Mouse (Mus musculus): Measurements from ENCODE around the gene Ncln.

Ncln gene

DNA sequence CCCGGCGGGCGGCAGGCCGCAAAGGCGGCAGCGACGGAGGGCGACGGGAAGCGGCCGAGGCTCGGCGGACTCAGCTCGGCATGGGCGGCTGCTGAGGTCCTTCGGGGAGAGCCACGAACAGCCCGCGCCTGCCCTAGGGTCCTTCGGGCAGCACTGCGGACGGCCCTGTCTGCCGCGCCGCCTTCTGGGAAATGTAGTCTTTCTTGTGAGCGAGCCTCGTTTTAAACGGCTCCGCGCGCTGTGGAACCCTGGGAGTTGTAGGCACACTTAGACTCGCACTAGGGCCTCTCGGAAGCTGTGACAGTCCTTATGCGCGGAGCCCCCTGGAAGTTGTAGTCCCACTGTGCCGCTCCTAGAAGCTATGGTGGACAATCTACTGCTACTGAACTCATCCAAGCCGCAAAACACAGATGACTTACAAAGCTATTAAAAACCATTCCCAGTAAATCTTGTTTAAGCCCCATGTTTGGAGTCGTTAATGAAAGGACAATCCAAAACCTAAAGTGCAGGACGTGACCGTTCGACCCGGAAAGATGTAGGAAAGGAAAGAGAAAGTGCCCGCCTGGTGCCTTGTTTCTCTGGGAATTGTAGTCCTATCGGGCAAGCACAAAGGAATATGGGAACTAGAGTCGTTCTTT lies at the start of gene Ncln:
Ncln (minus strand) TSS at position 129 of the 638 bp plus-strand sequence.
- in situ Hi-C loops (cut with MboI, MseI) = no loop called here

DNA sequence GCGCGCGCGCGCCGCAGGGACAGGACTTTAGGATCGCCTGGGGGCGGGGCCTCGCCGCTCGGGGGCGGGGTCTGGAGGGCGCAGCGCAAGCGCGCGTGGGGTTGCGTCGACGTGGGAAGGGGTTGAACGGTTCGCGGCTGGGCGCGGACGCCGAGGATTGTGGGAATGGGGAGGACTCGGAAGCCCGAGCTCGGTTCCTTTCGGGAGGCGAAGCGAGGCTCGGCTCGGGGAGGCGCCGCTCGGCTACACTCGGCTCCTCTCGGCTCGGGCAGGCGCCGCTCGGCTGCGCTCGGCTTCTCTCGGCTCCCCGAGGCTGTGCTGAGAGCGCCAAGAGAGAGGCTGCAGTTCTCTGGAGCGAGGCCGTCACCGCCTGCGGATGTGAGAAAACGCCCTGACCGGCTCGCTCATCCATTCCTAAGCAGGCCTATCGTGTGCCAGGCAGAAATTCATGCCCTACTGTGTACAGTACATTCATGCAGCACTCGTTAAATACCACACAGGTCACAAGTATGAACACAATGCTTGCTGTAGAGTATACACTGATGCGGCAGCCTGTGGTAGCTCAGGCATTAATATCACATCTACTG lies 49.1 kb upstream of the Ncln start, which contains the start of gene Gna11:
Gna11 (minus strand) TSS at position 30 of the 587 bp plus-strand sequence.
- in situ Hi-C loops (cut with MboI, MseI) = loop anchor here in 1 of 2 experiments (5.0 kb wide), 1 partner anchor 253 kb away; the partner anchor contains the start of genes Pip5k1c and Tjp3

DNA sequence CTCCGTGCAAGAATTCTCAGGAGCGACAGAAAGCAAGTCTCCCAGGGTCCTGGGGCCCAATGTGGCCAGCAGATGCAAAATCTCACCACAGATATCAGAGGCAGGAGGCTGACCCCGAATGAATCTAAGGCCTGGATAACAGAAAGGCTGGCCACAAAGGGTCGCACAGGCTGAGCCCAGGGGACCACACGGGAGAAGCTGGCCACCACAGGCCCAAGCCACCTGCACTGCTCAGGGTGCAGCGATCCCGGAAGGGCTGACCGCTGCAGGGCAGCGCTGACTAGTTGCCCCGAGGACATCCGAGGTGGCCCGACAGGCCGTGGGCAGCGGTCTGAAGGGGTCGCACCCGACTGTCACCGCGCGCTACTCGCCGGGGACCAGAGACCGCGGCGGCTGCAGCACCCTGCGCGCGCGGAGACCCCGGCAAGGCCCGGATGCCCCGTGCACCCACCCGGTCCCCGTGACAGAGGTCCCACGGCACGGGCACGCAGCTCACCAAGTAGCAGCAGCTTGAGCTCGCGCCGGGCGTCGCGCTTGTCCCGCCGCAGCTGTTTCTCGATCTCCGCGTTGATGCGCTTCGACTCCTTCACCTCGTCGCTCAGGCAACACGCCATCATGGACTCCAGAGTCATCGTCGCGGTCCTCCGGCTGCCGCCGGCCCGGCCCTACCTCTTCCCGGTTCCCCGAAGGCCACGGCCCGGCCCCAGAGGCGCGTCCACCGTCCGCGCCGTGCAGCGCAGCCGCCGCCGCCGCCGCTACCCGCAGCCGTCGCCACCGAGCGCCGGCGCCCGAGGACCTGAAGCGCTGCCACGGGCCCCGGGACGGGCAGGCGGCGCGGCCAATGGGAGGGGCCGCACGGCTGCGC lies 48.3 kb upstream of the Ncln start:
- in situ Hi-C loops (cut with MboI, MseI) = loop anchor here in 1 of 2 experiments (5.0 kb wide), 1 partner anchor 252 kb away; the partner anchor contains the start of genes Pip5k1c and Tjp3

DNA sequence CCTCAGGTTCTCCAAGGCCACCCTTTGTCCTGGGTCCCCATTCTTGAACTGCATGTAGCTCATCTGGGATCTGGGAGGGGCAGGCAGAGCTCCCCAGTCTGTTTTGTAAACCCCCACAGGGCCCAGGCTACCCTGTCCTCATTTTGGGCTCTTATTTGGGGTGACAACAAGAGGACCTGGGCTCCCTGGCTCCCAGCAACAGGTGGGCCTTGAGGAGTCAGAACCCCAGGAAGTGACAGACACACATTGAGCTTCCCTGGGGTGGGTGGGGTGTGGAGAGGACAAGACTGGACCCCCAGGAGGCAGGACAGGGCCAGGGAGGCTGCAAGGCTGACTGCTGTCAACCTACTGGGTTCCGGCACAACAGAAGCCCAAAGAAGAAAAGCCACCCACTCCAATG lies 47.4 kb upstream of the Ncln start:
- in situ Hi-C loops (cut with MboI, MseI) = no loop called here

DNA sequence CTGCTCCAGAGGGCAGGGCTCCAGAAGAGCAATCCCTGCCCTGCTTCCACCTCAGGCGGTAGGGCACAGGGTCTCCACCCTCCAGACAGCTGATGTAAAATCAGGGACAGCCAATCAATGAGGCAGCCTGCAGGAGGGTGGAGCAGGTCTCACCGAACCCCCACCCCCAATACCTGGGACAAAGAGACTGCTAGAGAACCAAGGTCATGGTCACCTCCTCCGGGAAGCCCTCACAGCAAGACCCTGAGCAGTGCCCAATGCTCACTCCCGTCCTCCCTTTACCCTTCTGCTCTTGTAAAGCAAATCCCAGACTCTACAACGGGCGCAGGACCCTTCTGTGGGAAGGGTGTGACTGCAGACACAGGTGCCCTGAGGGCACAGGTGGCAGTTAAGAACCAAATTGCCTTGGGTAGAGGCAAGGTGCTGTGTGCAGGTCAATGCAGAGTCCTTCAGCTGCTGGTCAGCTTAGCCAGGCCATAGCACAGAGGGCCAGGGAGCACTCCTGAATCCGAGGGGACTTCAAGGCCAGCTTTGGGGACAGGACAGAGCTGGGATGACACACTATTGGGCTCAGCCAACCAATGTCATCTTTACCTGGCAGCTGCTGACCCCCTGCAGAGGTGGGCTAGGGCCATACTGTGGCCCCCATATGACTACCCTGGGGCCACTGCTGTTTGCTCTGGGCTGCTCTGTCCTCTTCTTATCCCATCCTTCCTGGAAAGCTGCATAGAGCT lies 46.7 kb upstream of the Ncln start:
- in situ Hi-C loops (cut with MboI, MseI) = no loop called here

DNA sequence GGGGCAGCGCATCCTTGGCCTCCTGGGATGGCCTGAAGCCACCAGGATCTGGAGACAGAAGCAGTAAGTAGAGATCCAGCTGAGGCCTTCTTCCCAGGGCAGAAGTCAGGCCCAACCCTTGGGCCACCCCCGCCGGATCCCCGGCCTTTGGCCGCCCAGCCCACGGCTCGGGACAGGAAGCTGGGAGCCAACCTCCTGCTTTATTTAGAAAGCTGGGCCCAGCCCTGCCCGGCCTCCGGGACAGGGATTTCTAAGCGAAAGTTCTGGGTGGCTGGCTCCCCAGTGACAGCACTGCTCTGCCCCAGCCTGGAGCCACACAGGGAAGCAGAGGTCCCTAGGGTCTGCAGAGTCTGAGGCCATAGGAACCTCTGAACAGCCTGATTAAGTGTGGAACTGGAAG lies 45.6 kb upstream of the Ncln start:
- in situ Hi-C loops (cut with MboI, MseI) = no loop called here

DNA sequence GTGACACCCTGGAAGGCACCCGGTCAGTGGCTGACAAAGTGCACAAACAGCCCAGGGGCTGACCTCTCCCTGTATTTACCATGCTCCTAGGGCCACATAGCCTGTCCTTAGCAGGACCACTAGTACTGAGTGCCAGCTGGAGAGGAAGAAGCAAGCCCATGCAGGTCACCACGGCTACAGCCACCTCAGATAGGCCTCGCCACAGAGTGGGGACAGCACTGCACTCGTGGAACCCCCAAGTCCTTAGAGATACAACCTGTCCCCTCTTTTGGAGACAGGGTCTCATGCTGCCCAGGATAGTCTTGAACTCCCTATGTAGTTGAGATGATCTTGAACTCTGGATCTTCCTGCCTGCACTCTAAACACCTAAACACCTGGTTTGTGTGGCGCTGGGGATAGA lies 45.2 kb upstream of the Ncln start:
- in situ Hi-C loops (cut with MboI, MseI) = no loop called here

DNA sequence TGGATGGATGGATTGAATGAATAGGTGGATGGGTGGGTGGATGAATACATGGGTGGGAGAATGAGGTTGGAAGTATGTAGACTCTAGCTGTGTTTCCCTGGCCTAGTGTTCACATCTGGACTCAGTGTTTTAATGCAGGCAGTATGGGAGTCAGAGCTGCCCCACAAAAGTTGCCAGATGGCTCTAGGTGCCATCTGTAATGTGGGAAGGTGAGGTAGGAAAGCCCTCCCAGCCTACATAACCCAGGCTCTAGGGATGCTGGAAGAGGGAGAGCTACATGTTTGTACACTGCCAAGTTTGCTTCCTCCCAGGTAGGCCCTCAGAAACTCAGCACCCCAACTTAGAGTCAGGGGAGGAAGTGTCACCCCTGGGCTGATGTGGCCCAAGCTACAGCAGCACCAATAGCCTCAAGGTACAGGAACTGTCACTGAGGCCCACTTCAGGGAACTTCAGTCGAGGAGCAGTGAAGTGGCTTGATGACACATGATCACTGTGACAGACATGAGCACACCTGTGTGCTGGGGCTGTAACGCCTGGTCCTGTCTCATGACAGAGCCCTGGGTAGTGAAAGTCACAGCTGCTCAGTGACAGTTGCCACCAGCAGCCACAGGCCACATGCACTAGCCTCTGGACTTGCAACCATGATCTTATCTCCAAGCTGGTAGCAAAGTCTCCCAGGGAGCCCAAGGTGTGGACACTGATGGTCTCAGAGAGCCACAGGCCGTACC lies 42.3 kb upstream of the Ncln start:
- in situ Hi-C loops (cut with MboI, MseI) = loop anchor here in 1 of 2 experiments (10.0 kb wide), 1 partner anchor 54 kb away; the partner anchor contains the start of gene Celf5

DNA sequence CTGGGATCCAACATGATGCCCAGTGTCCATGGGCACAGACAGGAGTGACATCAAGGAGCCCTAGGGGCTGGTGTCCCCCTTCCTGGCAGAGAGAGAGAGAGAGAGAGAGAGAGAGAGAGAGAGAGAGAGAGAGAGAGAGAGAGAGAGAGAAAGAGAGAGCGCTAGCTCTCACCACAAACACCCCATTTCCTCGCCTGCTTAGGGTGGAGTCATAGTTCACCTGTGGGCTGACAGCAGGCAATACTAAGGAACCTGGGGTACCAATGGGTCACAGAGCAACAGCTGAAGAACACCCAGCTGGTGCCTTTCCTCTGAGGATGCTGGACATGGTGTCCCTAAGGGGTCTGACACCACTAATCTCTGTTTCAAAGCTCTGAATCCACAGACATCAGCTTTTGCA lies 41.2 kb upstream of the Ncln start:
- in situ Hi-C loops (cut with MboI, MseI) = loop anchor here in 1 of 2 experiments (10.0 kb wide), 1 partner anchor 53 kb away; the partner anchor contains the start of gene Celf5

DNA sequence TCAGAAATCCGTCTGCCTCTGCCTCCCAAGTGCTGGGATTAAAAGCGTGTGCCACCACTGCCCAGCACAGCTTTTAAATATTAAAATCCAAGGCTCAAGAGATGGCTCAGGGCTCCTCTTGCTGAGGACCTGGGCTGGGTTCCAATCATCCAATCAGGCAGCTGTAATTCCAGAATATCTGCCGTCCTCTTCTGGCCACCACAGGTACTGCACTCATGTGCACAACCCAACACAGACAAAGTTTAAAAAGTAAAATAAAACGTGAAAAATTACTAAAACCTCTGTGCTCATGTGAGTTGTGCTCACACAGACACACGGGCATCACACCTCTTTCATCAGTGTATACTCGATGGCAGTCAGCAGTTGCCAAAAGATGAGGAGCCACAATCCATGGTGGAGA lies 40.5 kb upstream of the Ncln start:
- in situ Hi-C loops (cut with MboI, MseI) = loop anchor here in 1 of 2 experiments (10.0 kb wide), 1 partner anchor 52 kb away; the partner anchor contains the start of gene Celf5

DNA sequence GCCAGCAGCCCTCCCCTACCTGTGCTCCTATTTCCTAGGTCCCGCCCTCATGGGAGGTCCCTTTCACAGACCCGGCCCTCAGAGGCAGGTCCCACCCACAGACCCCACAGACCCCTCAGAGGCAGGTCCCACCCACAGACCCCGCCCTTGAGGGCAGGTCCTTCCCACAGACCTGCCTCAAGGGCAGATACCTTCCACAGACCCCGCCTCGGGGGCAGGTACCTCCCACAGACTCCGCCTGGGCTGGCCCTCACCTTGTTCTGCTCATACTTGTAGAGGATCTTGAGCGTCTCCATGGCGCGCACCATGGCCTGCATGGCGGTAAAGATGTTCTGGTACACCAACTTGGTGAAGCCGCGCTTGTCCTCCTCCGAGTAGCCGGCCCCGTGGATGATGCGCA lies 38.6 kb upstream of the Ncln start:
- in situ Hi-C loops (cut with MboI, MseI) = loop anchor here (5.0 to 10.0 kb wide), 2 partner anchors 50 to 143 kb away; partner anchors contain the start of genes Celf5 (in 1 of the 2) and Smim24 (in 1 of the 2)

DNA sequence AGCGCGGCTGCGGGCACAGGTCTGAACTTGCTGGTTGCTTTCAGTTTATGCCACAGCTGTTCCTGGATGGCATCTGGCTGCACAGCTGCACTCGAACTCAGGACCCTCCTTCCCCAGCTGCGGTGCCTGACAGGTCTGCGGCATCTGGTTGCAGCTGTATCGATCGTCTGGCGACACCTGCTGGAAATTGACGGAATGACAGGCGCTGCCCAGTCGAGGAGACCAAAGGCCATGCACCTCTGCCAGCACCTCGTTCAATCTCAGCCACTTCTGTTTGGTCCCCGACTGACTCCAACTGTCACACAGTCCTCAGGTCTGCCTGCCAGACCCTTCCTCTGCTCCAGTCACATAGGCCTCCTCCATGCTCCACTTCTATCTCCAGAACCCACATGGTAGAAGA lies 30.6 kb upstream of the Ncln start:
- in situ Hi-C loops (cut with MboI, MseI) = no loop called here

DNA sequence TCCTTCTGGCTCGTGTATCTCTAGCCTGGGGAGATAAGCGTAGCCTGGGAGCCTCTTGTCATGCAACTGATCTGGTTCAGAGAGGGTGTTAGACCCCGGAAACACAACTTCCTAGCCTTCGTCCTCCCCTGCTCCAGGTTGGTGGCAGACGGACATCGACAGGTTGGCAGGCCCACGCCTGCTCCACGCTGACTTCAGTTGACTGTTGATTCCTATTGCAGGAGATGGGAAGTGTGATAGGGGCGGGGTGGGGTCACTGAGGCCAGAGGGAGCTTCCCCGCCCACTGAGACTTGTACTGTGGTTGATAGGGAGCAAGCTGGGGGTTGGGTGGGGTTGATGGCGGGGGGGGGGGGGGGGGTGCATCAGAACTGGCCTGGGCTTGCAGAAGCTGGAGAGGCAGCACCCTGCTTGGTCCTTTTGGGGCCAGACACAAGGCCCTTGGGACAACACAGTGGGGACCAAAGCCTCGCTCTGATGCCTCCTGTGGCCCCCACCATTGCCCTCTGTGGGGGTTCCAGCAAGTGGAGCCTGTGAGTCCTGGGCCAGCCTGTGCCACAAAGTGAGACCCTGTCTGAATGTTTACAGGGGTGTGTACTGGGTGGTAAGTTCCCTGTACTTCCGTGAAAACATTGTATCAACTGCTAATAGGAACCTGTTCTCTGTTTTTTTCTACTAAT lies 29.0 kb upstream of the Ncln start:
- in situ Hi-C loops (cut with MboI, MseI) = no loop called here

DNA sequence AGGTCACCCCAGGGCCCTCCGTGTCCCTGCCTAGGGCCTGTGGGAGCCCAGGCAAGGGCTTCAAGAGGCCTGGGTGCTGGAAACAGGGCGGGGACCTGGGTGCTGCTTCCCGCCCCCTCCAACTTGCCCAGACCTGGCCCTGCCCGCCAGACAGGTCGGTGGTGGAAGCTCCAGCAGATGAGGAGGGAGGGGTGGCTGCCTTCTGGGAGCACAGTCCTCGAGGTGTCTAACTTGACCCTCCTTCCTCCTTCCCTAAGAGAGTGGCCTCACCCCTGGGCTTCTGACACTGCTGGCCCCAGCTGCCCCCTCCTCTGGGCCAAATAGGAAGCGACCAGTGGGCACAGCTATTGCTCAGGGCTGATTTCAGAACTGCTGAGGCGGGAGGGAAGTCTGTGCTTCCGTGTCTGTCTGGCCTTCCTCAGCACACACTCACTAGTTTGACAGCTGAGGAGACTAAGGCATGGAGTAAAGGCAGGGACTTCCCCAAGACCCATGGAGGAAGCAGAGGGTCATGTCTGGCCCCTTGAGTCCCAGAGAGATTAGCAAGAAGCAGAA lies 27.9 kb upstream of the Ncln start, which contains the start of gene Gna15:
Gna15 (minus strand) TSS at position 175 of the 555 bp plus-strand sequence.
- in situ Hi-C loops (cut with MboI, MseI) = no loop called here

DNA sequence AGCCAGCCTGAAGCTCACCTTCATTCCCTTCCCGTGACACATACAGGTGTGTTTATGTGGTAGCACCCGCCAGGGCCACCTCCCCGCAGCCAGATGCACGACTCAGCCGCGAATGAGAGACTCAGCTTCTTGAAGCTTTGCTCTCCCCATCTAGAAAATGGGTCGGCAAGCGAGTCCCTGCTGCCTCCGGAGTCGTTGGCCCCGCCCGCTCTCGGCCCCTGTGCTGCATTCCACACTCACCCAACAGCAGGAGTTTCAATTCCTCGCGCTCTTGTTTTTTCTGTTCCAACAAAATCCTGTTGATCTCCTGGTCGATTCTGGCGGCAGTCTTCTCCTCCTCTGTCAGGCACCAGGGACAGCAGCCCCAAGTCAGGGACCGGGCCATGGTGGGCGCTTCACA lies 27.4 kb upstream of the Ncln start:
- in situ Hi-C loops (cut with MboI, MseI) = no loop called here

DNA sequence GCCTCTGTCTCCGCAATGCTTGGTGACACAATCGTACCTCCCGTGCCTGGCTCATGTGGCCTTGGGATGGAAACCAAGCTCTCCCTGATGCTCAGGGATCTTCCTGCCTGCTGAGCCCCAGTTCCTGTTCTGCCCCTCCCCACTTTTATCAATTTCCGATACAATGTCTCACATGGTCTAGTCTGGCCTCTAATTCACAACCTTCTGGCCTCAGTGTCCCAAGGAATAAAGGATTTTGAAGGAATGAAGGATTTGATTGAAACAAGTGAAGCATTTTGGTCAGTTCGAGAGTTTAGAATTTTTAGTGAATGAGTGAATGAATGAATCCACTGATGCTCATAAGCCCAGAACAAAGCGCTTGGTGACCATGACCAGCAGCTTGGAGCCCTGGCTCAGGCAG lies 26.9 kb upstream of the Ncln start:
- in situ Hi-C loops (cut with MboI, MseI) = no loop called here

DNA sequence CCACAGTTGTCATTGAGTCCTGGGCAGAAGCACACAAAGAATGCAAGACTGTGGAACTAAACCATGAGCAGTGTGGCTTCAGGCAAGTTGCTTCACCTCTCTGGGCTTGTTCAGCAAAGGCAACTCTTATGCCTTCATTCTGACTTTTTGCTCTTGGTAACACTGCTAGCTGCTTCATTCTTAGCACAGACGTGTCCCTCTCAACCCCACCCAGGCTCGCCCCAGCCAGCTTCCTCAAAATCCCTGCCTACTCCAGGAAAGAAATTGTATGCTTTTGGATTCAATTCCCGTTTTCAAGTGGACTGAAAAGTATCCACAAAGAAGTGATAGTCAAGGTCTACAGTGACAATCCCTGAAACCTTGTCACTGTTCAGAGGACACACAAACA lies 23.8 kb upstream of the Ncln start:
- in situ Hi-C loops (cut with MboI, MseI) = no loop called here

DNA sequence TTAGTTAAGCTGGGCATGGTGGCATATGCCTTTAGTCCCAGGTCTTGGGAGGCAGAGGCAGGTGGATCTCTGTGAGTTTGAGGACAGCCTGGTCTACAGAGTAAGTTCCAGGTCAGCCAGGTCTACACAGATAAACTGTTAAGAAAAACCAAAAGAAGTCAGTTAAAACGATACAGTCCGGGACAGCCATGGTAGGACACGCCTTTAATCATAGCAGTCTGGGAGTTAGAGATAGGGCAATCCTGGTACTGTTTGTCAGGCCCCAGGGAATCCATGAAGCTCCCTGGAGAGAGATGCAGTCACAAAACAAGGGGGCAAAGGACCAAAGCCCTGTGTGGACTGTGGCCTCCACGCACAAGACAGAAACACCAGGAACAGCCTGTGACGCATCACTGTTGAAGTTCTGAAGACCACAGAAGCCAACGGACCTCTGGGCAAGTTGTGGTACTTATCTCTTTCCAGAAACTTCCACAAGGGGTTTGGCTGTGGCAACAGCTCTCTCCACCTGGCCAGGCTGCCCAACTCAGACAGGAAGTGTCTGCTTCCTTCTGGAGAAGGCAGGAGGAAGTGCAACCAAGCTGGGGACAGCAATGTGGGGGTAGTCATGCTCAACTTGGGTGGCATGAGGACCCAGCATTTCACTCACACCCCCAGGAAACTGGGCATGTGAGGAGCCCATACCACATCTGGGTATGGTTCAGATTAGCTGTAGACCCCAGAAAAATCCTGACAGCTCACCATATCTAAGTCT lies 23.2 kb upstream of the Ncln start:
- in situ Hi-C loops (cut with MboI, MseI) = no loop called here

DNA sequence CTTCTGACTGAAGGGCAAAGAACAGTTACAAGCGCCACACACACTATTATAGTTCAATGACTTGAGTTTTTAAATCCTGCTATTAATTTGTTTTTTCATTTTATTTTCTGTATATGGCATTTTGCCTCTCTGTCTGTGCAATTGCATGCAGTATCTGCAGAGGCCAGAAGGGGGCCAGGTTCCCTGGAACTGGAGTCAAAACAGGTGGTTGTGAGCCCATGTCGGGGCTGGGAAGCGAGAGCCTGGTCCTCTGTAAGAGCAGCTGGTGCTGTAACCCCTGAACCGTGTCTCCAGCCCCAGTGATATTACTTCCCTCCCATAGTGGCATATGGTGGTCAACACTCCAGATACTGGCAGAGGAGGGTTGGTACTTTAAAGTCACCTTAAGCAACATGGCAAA lies 22.4 kb upstream of the Ncln start:
- in situ Hi-C loops (cut with MboI, MseI) = no loop called here

Measured in T-helper 17 cell (primary cell).